Mouse (Mus musculus) skeletal muscle tissue, adult 2 months (tissue): ENCODE data around the gene Wipf2.
"Not testable (repeated sequence)": the region's sequence is repeated elsewhere in the genome, so short reads cannot be mapped to it uniquely, and the experiment has no call there.

Experiments
- DNase-seq: peaks from one replicate; pipeline ENCODE4 v3.0.0-alpha.2; 2012; ENCODE audit warnings: low read depth, low spot score

Wipf2 gene

DNA sequence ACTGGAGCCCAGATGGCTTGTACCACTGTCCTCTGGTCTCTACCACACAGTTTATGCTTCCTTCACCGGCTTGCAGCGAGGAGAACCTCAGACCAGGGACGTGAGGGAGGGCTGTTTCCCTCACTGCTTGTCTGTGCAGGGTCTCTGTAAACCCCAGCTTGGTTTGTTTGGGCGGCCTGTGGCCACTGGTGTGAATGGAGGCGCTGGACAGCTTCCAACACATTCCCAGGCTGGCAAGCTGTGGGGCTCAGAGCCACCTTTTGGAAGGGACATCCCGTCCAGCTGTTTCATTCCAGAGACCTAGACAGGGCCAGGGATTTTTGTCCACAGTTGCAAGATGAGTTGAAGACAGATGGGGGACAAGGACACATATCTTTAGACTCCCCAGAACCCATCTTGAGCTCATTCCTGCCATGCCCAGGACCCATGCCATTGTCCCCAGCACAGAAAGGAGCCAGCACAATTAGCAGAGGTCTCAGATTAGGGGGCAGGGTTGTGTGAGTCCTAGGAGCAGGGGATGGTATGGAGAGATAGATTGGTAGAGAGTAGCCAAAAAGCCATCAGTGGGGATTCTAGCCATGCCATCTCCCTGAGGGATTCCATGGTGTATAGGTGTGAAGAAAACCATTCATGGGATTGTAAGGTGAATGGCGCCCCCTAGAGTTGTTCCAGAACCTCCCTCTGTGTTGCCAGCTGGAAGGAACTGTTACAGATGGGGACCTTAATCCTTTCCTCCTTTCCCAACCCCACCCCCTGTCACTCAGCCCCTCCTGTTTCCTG, 68.3 kb downstream of the Wipf2 start:
- no peak for DNase-seq

DNA sequence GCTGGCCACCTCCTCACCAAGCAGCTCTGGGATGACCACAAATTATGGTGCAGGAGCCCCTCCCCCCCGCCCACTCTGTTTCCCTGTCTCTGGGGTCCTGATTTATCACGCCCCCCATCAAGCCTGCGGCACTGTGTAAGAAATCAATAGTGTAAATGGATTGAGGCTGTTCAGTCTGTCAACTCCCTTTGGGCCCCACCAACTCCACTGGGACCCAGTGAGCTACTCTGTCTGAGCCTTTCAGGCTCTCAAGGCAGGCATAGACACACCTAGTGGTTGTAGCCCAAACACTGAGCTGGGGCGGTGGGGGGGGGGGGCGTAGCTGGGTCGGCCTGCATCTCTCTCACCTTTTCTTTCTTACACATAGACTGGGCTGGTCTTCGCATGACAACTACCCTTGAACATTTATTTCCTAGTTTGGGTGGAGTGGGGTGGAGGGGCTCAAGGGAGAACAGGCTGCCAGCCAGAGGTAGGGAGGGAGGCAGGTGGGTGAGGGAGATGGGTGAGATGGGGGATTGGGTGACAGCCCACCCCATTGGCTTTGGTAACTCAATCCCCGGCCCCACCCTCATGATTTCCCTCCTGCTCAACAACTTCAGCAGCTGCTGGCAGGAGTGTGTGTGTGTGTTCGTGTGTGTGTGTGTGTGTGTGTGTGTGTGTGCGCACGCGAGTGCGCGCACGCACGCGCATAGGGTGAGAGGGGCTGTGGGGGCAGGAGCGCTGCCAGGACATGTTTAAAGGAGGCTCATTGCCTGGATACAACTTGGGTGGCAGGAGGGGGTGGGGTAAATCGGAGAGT, 69.1 kb downstream of the Wipf2 start:
- no peak for DNase-seq

DNA sequence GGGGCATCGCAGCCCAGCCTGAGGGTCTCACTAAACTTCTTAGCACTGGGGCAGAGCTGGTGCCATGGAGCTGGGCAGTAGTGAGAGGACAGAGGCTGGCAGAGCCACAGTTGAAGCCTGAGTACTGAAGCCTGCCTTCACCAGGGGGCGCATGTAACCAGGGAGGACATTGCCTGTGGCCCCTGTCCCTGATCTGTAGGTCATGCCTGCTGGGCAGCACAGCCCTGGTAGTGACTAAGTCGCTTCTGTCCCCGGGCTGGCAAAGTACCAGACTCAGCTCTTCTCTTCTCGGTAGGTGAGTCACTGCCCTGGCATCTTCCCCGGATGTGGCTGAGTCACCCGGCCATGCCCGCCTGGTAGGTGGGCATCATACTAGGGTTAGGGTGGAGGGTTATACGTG, 69.7 kb downstream of the Wipf2 start:
- peak; percentile 83 for DNase-seq

DNA sequence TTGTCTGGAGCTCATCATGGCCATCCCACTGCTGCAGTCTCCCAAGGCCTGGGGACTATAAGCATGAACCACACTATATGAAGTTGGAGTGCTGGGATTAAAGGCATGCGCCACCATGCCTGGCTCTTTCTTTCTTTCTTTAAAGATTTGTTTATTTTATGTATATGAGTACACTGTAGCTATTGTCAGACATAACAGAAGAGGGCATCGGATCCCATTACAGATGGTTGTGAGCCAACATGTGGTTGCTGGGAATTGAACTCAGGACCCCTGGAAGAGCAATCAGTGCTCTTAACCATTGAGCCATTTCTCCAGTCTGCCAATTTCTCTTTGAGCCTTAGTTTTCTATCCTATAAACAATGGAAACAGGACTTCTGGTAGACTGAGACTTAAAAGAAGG, 70.4 kb downstream of the Wipf2 start:
- not testable (repeated sequence) for DNase-seq

DNA sequence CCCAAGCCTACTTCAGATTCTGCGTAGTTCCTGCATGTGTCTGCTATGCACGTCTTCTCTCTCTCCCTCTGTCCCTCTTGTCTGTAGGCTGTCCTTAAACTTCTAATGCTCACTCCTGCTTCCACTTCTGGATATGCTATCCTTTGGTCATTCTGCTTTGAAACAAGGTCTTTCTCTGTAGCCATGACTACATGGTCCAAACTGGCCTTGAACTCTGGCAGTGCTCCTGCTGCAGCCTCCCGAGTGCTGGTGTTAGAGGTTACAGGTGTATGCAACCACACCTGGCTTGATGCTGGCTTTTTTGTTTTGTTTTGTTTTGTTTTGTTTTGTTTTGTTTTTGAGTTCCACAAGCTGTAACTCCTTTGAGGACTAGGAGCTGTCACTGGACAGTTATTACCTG, 70.9 kb downstream of the Wipf2 start:
- no peak for DNase-seq

DNA sequence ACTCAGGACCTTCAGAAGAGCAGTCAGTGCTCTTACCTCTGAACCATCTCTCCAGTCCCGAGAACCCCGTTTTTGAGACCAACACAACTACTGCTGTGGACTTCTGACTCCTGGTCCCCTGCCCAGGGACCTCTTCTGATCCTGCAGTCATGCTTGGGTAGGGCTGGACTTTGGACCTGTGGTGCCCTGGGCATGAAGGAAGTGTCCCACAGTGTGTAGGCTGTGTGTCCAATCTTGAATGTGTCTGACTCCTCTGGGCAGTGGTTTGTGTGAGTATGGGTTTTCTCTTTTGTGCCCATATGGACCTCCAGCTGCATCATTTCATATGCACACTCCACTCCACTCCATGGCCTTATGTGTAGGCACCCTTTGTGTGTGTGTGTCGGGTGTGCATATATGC, 71.7 kb downstream of the Wipf2 start:
- DNase-seq = no peak

DNA sequence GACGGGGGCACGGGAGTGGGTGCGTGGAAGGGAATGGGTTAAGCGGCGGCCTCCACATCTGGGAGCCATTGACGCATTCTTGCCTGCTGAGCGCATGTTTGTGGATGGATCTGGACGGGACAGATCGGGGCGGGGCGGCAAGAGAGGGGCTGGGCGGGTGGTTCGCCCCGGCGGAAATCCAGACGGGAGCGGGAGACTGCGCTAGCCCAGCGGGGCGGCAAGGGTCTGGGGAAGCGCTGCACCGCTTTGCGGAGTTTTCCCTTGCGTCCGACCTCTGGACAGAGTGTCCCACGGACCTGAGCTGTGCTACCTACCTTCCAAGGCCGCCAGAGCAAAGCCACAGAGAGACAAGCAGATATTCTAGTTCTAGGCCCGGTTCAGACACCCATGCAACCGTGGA, 72.7 kb downstream of the Wipf2 start:
- DNase-seq = no peak

DNA sequence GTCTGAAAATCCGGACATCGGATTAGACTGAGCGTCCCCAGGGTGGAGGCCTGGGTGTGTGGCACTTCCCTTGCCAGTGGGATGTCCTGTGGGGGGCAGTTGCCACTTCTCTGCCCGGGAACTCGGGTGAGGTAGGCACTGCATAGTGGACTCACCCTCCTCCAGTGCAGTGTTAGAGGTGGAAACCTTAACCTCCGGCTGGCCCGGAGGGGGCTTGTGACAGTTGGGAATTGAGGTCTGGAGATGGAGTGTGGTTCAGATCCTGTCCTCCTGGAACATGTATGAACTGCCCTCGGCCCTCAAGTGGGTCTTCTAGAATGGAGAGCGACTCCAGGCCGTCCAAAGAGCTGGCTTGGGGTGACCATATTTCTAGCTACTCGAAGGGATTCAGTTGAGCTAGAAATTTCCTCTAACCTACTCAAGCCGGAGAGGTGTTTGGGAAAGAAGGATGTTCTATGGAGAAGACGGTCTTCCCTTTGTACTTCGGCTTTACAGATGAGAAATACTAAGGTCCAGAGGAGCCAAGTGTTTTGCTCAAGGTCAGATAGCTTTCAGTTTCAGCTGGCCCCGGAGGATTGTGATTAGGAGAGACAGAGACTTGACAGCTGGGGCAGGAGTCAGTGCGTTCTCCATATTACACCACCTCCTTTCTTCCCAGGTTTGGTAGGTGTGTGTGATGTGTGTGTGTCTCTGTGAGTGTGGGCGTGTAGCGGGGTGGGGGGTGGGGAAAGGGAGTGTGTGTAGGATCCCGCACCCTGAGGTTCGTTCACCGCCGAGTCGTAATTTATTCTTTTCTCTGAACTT, 73.4 kb downstream of the Wipf2 start:
- no peak for DNase-seq

DNA sequence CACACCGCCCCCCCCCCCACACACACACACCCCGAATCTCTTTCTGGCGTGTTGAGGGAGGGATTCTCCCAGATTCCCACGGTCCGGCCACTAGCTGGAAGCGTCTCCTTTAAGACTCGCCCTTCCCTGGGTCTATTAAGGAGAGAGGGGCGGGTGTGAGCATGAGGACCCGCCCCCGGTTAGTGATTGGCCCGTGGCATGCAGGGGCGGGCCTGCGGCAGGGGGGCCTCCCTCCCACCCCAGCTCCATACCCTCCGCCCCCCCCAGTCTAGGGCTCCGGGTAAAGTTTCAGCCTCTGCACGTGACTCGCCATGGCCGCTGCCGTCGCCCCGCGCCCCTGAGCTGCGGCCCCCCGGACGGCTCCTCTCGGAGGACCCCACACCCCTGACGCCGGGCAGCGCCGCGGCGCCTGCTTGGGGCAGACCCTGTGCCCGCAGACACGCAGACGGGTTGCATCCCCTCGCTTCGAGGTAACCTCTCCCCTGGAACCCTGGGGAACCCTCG, 74.0 kb downstream of the Wipf2 start:
- peak; percentile 92 for DNase-seq

DNA sequence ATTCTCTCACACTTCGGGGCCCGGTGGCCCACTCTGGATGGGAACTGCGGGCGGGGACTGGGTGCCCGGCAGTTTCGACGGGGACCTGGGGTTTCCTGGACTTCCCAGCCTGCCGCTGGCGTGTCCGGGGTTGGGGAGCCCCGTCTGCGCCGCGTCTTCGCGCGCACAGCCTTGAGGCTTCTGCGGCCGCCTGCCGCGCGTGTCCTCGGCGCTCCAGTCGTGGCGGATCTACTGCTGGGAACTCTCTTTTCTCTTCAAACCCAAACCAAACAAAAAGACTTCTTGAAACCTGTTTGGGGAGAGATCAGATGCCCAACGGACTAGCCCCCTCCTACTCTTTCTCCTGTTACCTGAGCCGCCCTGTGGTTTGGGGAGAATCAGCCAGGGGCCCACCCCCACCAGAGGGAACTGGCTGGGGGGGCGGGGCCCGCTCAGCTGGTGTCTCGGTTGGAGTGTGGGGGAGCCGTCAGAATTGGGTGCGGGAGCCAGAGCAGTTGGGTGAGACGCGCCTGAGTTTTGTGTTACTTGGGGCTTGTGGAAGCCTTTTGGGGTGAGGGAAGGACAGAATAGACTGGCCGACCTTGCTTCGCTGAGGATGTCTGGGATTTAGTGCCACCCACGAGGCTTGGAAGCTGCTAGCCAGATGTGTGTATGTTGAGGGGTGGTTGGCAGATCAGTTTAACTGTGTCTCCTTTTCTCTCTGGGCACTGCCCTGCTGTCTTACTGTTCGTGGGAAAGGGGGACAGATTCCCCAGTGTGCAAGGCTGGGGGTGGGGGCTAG, 74.7 kb downstream of the Wipf2 start:
- no peak for DNase-seq

DNA sequence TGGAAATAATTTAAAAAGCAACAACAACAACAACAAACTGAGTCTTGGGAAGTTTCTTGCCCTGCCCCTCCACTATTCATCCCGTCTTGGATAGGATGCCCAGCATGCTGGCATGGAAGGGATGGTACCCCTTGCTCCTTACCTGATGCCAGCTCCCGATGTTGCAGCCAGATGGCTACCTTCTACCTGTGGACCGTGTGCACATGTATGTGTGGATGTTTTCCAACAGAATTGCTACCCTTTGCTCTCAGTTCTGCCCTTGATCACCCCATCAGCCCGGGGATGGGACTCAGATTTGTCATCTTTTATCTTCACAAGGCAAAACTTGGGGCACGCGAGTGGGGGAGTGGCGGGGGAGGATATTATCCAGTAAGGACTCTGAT, 75.3 kb downstream of the Wipf2 start:
- DNase-seq = no peak

DNA sequence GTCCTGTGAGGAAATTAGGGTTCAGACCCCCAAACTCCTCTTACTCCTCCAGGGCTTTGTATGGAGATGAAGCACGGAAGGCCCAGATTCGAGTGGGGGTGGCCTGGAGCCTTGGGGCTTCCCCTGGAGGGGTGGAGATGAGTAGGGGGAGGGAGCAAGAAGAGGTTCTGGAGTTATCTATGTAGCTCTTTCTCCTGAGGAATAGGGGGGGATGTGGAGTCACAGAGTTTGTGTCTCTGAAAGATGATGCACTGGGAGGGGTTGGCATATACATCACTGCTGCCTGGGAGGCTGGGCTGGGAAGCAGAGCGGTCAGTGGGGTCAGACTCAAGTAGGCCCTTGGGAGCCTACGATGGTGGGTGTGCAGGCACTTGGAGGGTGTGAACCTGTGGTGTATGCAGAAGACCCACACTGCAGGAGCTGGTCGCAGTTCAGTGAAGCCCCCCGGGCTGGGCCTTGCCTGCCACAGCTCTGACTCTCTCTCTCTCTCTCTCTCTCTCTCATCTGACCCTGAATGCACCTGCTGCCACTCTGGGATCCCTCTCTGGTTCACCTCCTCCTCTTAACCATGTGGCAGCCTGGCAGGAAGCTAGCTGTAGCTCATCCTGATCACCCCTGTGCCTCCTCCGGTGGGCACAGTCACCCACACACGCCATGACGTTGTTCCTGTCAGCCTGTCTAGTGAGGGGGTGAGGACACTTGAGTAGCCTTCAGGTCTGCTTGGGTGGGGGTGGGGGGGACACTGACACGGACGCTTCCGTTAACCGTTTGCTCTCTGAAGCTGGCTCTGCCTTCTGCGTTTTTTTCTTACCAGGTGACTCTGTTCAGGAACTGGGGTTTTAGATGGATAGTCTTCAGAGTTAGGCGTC, 75.9 kb downstream of the Wipf2 start:
- no peak for DNase-seq

DNA sequence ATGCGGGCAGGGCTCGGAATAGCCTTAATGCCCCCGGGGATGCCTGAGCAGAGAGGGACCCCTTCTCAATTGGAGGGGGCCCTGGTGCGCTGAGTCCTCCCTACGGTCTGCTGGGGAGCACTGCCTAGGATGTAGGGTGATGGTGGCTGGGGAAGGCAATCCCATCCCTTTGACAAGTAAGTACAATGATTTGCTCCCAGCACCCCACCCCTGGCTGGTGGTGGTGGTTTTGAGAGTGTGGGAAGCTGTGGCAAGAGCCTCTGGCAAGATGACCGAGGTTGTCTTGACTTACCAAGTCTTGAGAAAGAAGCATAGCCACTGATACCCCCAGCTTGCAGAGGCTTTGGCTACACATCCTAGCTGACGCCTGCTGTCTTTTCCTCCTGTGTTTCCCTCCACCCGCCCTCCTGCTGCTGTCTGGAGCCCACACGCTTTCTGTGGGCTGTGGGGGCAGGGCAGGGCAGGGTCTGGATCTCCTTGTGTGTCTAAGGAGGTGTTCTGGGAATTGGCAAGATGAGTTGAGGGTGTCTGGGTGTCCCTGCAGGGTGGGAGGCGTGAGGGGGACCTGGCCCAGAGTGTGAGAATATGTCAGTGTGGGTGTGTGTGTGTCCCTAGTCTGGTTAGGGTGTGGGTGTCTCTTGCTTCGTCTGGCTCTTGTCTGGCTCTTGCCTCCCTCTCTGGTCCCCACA, 76.7 kb downstream of the Wipf2 start:
- no peak for DNase-seq

DNA sequence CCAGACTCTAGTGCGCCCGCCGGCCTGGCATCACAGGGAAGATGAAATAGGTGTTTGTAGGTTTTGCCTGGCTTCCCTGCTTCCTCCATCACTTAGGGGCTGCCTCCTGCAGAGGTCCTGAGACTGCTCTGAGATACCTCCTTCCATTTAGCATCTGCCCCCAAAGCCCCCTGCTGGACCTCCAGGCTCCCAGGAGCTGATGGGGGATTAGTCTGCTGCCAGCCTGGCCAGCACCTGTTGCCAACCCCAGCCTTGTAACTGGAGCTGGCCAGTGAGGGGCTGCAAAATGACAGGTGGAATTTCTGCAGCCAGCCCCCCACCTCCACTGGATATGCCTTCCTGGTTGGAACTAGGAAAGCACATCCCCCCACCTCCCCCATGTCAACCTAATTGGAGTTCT, 77.3 kb downstream of the Wipf2 start:
- DNase-seq = no peak

DNA sequence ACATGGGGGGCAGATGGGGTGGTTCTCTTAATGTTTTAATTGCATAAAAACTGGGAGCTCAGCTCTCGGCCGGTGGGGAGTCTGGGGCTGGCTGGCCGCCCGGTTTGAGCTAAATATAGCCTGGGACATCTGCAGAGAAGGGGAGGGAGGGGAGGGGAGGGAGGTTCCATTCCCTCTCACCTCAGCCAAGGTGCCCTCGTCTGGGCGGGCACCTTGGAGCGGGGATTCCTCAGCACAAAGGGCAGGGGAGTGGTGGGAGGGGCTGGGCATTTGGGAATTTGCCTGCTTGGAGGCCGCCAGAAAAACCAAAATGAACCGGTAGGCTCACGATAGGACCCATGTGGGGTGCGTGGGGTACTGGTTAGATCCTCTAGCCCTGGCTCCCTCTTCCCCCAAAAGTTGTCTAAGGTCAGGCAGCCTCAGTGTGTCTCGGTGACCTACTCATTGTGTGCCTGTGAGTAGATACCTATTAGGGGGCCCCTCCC, 77.9 kb downstream of the Wipf2 start:
- DNase-seq = peak; percentile 85

DNA sequence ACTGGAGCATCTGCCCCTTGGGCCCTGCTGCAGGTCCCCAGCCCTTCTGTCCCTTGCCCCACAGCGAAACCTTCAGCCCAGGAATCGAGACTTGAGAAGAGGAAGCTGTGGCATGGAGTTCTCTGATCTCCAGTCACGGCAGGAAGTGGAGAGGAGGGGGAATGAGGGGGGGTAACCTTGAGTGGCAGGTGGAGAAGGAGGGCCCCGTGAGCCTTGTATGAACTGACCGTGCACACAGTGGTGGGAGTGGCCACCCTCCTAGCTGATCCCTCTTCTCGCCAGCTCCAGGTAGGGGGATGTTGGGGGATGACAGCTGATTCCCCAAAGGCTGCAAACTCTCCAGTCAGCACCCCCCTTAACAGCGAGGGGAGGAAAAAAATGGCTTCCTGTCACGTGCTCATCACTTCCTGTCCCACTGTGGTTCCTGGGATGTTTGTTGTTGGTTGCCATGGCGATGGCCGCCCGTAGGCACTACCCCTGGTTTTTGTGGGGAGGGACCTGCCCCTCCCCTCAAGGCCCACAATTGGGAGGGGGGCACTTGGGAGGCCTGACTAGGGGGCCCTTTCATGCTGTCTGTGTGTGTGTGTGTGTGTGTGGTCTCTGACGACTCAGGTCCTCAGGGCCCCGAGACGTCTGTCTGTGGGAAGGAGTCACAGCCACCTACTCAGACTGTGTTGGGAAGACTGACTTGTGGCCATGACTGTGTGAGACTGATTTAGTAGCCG, 78.5 kb downstream of the Wipf2 start:
- DNase-seq = peak; percentile 90

DNA sequence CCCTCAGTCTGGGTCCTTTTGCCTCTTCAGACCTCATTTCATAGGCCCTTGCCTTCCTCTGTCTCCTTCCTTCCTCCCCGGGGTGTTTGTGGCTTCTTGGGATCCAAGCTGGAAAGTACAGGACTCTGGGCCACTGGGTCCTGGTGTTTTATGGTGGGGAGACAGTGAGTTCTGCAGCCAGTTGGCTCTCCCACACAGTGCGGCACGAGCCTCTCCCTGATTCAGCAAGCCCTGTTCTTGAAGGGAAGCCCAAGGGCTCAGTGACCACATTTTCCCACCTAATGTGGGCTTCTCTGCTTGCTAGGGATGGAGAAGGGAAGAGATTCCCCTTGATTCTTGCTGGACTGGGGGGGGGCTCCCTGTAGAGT, 79.1 kb downstream of the Wipf2 start:
- DNase-seq = no peak

DNA sequence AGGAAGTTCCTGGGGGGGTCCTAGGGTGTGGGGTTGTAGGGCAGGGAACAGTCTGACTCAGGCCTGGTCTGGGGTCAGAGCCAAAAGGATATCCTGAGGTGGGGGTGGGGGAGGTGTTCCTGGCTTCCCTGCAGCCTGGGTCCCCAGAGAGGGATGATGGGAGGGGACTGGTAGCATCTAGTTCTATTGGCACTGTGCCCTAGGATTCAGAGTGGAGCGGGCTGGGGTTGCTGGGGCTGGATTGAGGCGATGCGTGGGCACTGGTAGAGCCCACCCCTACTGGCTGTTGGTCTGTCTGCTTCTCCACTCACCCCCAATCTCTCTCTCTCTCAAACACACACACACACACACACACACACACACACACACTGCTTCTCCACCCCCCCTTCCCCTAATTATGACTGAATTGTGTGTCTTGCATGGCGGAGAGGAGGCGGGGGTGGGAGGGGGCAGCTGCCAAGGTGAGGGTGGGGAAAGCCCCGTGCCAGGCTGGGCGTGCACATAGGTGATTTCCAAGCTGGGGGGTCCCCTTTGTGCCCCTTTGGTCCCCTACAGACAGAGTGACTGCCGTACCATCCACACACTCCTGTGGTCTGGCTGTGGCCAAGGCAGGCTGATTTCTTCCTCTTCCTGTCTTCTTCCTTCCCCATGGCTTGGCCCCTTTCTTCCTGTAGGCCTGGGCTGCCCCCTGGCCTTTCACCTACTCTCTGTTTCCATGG, 79.6 kb downstream of the Wipf2 start:
- peak; percentile 88 for DNase-seq
